Mouse (Mus musculus) spleen, adult 2 months (tissue): ENCODE results near the gene Vmn2r114.

Experiments
- CTCF ChIP-seq: fragments of 200-500 bp; IDR thresholded peaks from 2 replicates; pipeline ENCODE4 v1.5.1; 2011; ENCODE audit warnings: mild to moderate bottlenecking, inconsistent platforms; ENCODE audit not compliant: insufficient read depth, insufficient read length, insufficient replicate concordance; ENCODE audit errors: extremely low read depth
- POLR2A ChIP-seq: fragments of 200-500 bp; IDR thresholded peaks from 2 replicates; pipeline ENCODE4 v1.6.1; 2011; ENCODE audit warnings: low read depth, low read length, inconsistent platforms

GRCm38 (mm10) chr17:23330657-23331056, 18.3 kb upstream of the Vmn2r114 start:
- TF ChIP-seq POLR2A = no peak
- no peak for TF ChIP-seq CTCF
